Mouse (Mus musculus) spleen, embryonic (tissue): ENCODE data around the gene Senp6.

ENCODE experiments used
- CTCF ChIA-PET: fragments of 350-600 bp; sonication (Branson Sonifier 250); formaldehyde crosslinking; loops from one replicate; lab custom pipeline; 2022; lab: Charles Lee

Gene Senp6

GRCm38 (mm10) chr9:80074949-80075348, 8.2 kb downstream of the Senp6 start:
- CTCF ChIA-PET = no interaction called here

DNA sequence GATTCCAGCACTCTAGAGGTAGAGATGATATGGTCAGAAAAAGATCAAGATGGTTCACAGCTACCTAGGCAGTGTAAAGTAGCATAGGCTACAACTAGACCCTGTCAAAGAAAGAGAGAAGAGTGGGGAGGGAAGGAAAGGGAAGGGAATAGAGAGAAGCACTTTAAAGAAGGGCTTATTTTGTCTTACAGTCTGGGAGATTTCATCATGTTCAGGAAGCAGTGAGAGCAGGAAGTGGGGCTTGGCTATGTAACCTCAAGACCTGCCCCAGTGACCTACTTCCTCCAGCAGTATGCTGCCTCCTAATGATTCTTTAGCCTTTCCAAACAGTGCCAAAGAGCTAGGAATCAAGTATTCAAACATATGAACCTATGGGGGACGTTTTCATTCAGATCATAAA, 14.2 kb downstream of the Senp6 start:
- CTCF ChIA-PET = no interaction called here

- CTCF ChIA-PET = no interaction called here
Measured at GRCm38 (mm10) chr9:80084429-80085092, 17.9 kb downstream of the Senp6 start.

DNA sequence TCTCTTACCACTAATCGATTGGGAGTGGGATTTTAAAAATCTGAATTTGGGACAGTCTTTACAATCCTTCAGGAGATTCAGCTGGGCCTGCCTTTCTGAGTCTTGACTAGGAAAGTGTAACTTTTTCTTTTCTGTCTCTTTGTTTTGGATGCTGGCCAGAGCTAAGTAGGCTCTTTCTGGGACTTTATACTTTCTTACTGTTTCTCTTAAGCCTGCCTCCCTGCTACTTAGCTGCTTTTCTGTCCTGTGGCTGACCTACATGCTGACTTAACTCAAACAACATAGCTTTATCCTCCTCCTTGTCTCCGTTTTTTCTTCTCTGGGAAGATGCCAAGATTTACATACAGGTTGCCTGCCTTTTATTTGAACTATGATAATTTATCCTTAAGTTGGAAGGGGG, 19.0 kb downstream of the Senp6 start:
- CTCF ChIA-PET = interaction anchor here (0.7 kb wide), 1 partner anchor 138 kb away, joined by 3 read pairs; no protein-coding TSS in a partner anchor

- CTCF ChIA-PET = interaction anchor here (0.7 kb wide), 1 partner anchor 139 kb away, joined by 3 read pairs; no protein-coding TSS in a partner anchor
Measured at GRCm38 (mm10) chr9:80086272-80086966, 19.7 kb downstream of the Senp6 start.

DNA sequence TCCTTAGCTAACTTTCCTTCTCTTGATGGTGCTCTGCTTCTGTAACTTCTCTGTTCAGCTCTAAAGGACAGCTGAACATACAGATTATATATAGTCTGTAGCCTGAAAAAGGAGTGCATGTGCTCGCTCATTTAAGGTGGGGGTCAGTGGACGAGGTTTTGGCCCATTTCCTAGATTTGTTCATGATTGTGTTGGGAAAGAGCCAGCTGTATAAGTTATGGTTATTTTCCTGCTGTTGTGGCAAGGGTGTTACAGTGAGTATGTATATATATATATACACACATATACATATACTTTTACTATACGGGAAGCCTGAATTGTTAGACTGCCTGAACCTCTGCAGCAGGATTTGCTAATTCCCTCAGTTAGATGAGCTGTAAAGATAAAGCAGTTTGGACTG, 22.7 kb downstream of the Senp6 start:
- CTCF ChIA-PET = no interaction called here

- CTCF ChIA-PET = no interaction called here
Measured at GRCm38 (mm10) chr9:80096325-80096724, 29.6 kb downstream of the Senp6 start.

DNA sequence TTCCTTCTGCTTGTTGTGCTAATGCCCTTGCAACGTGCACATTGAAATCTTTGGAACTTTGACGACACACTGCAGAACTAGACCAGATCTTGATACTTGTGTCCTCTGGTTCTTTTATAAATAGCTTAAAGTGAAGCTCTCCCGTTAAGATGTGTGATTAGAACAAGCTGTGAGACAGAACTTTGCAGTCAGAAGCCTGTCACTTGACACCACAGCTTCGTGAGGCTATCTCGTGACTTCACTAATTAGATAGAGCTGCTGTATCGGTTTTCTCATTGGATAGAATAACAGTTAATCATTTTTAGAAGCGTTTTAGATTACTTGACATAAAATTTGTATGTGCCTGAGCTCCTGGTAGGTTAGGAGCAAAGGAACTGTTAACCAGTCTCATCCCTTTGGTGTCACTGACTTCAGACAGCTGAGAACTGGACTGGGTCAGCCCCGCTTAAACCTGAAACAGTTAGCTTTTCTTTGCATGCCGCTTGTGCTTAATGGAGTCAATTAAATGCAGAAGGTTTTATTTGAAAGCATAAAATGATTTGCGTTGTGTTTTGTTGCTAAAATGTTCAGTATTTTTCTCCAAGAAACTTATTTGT, 79.4 kb downstream of the Senp6 start:
- CTCF ChIA-PET = no interaction called here

GRCm38 (mm10) chr9:80149594-80149993, 82.9 kb downstream of the Senp6 start:
- CTCF ChIA-PET = no interaction called here

DNA sequence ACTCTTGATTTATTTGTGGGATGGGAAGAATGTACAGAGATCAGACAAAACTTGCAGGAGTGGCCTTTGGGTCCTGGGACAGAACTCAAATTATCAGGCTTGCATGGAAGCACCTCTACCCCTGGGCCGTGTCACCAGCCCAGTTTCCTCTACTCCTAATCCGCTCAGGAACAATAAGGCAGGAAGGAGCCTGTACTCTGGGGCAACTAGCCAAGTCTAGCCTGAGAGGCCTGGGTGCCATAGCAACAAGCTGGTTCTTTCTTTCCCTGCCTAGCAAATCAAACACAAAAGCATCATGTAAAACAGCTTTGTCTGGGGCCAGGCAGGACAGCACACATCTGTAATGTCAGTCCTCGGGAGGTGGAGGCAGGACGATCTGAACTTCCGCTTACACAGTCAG, 88.6 kb downstream of the Senp6 start:
- CTCF ChIA-PET = no interaction called here

DNA sequence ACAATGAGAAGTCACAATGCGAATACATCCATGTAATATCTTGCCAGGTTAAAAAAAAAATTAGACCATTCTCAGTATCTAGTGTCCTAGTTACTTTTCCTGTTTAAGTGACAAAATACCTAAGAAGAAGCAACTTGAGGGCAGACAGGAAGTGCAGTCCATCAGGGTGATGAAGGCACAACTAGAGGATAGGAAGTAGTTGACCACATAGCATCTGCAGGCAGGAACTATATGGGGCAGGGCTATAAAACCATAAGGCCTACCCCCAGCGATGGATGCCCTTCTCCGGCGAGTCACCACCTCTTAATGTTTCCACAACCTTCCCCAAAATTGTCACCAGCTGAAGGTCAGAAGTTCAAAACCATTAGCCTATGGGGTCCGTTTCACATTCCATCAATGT, 90.1 kb downstream of the Senp6 start:
- CTCF ChIA-PET = no interaction called here

DNA sequence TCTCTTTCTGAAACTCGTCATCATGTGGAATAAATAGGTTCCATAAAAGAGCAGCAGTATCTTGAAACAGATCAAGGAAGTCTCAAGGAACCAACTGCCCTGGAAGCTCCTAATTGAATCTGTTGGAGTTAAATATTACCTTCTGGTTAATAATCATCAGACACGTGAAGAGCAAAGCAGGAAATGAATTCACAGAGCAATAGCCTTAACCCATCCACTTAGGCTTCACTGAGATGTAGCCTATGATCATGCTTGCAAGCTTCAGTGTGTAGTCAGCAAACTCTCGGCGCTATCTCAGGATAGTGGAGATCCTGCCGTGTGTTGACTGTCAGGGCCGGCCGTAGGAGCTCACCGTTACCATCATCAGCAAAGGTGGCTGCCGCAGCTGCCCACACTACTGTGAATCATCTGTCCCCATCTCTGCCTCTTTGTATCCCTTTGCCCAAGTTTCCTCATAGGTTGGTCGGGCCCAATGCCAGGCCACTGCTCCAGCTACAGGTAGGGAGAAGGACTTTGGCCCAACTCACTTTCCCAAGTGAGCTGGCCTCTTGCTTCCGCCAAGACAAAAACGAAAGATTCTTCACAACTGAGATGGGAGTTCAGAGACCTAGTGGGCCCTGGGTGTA, 91.2 kb downstream of the Senp6 start:
- CTCF ChIA-PET = no interaction called here

DNA sequence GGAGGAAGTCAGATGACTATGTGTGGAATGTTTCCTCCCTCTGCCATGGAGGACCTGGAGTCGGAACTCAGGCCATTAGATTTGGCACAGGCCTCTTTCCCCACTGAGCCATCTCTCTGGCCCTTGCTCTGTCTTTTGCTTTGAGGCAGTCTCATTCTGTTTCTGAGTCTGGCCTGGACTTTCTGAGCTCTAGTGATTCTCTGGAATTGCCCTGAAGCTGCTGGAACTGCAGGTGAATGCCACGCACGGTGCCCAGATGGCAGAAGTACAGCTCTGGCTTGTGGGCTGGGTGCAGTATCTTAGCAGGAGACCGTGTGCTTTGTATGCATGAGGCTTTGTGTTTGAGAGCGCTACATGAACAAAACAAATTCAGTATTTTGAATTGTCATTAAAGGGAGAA, 92.2 kb downstream of the Senp6 start:
- CTCF ChIA-PET = no interaction called here

GRCm38 (mm10) chr9:80161451-80161850, 94.7 kb downstream of the Senp6 start:
- CTCF ChIA-PET = no interaction called here

- CTCF ChIA-PET = interaction anchor here (0.6 kb wide), 1 partner anchor 10 kb away, joined by 8 read pairs; no protein-coding TSS in a partner anchor
Measured at GRCm38 (mm10) chr9:80163126-80163723, 96.5 kb downstream of the Senp6 start.

DNA sequence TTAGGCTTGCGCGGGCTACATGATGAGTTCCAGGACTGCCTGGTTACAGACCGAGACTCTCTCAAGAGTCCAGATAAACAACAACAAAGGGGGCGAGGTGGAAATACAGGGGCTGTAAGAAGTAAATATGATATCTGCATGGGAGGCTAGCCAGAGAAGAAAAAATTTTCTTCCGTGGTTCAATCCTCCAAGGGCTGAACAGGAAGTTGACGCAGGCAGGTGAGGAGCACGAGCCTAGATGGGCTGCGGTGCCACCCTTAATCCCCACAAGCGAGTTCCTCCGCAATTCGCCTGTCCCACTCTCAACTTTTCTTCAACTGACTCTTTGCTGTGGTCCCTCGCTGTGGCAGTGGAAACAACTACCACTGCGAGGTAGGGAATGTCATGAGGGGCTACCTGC, 97.5 kb downstream of the Senp6 start:
- CTCF ChIA-PET = no interaction called here

DNA sequence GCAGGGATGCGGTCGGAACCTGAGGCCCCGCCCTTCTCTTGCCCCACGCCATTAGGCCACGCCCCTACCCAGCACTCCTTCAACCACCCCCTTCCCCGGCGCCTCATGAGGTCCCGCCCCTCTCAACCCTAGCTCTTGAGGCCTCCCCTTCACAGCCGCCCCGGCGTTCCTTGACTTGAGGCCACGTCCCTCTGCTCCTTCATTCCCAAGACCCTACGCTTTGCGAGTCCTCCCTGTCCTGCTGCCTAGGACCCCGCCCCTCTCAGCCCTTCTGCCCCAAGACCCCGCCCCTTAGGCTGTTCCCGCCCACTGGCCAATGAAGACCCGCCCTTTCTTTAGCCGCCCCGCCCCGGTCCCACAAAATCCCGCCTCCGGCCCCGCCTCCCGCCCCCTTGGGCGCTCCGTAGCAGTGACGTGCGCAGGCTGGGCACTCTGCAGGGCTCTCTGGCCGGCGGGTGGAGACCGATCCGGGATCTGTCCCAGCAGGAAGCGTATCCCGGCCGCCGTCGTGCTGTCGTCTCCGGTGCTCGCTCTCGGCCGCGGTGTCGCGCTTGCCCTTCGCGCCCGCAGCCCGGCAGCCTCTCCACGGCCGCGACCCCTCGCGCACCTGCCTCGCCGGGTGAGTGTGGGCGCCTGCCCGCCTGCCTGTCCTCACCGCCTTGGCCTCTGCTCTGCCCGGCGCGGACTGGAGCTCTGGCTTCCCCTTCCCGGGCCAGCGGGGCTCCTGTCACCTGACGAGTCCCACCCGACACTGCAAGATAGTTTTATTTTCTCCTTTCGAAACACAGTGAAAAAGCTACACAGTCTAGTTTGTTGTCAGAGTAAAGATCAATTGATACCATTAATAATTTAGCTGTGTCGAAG, 98.1 kb downstream of the Senp6 start, which contains the start of gene Myo6:
Gene Myo6, plus strand, starts transcription at position 421 of the 864 bp plus-strand sequence.
- CTCF ChIA-PET = interaction anchor here (0.5 kb wide), 1 partner anchor 422 kb away, joined by 12 read pairs; no protein-coding TSS in a partner anchor

DNA sequence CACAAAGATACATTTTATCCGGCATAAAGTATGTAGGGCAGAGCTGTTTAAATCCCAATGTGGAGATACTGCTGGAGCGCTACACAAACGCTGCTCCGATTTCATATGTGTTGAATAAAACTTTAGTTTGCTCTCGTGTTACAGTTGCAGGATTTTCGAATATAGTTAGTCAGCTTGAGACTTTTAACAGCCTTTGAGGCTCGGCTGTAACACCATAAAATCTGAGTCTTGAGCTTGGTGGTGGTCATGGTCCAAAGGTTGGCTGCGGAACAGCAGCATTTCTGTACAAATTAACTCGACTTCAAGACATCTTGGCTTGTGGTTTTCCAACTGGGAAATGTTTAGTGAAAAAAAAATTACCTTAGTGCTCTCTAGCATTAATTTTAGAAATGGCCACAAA, 99.0 kb downstream of the Senp6 start:
- CTCF ChIA-PET = interaction anchor here (0.5 kb wide), 1 partner anchor 423 kb away, joined by 12 read pairs; no protein-coding TSS in a partner anchor

DNA sequence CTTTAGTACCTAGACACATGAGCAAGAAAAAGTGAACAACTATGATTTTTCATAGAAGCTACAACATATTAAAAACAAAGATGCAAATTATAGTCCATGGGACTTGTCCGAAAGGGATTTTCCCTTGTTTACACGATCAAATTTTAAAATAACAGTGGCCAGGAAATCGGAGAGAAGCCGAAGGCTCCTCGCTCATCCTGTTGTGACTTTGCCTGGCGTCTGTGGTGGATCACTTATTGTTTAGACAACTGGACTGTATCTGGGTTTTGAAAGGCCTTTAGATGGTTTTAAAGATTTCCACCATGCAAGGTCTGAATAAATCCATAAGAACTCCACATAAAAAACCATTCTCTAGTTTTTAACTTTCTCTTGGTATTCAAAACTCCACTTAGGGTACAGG, 99.7 kb downstream of the Senp6 start:
- CTCF ChIA-PET = no interaction called here

GRCm38 (mm10) chr9:80167089-80167488, 100.4 kb downstream of the Senp6 start:
- CTCF ChIA-PET = no interaction called here

DNA sequence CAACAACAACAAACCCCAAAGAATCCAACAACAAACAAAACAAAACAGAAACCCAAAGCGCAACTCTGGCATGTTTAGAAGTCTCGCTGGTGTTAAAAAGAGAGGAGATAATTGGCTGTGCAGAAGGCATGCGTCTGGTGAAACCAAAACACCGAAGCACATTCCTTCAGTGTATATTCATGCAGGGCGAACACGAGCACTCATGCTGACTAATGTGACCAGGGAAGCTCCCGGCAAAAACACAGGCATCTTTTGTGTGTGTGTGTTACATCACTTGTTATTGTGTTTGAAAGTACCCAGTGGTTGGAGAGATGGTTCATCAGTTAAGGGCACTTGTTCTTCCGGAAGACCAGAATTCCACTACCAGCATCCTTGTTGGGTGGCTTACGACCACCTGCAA, 102.8 kb downstream of the Senp6 start:
- CTCF ChIA-PET = no interaction called here
